Mouse (Mus musculus): ENCODE results near the gene Ap1g2. TPM values are rescaled to one million over a fixed set of nuclear protein-coding genes. Genes with fewer than 3 reads are reported as not detected.

The Ap1g2 gene
- total and polyA plus RNA-seq, 3 experiments: 12.6 to 47.9 TPM; not detected in 1

GRCm38 (mm10) chr14:55065391-55065790, 41.0 kb downstream of the Ap1g2 start:
- H3K9ac ChIP-seq (ENCODE audit: control insufficient read depth, low read depth, low read length, poor library complexity, severe bottlenecking): no peak overlapping the region

GRCm38 (mm10) chr14:55064481-55065370, 41.7 kb downstream of the Ap1g2 start:
- H3K79me2 ChIP-seq (ENCODE audit: control insufficient read depth, insufficient read depth, low read length, poor library complexity): no peaks in the 10 kb centered on the region
- peaks cover 0 to 8% of the 10 kb centered on the region in 2 experiments; a peak in 3 of 4 replicates for H3K4me1 ChIP-seq (ENCODE audit: control insufficient read depth in 1 of 2, insufficient read depth in 2 of 2, low read length in 2 of 2)
- H3K36me3 ChIP-seq (ENCODE audit: control insufficient read depth in 1 of 2, insufficient read depth in 2 of 2, low read length in 2 of 2): peaks cover 0 to 7% of the 10 kb centered on the region in 2 experiments; a peak in 2 of 4 replicates
- no peaks in the 10 kb centered on the region for H3K9me3 ChIP-seq (replicated peaks; ENCODE audit: insufficient read depth, low read length)
- TF ChIP-seq NRF1 (IDR thresholded peaks at IDR 0.05; ENCODE audit: insufficient read depth, low read depth, low read length, poor library complexity, severe bottlenecking) (no peak), TBP (IDR thresholded peaks at IDR 0.05; ENCODE audit: low read depth, low read length) (no peak), ZNF384 (IDR thresholded peaks at IDR 0.05; ENCODE audit: low read depth, low read length) (no peak), USF2 (IDR thresholded peaks at IDR 0.05; ENCODE audit: borderline replicate concordance in 1 of 2, insufficient read depth in 1 of 2, low read depth in 1 of 2, low read length in 2 of 2) (no peak)
- H3K9ac ChIP-seq (ENCODE audit: control insufficient read depth, low read depth, low read length, poor library complexity, severe bottlenecking): no peak overlapping the region
- no peak for DNase-seq (ENCODE audit: low read depth, low spot score)
- no peak overlapping the region for H3K4me3 ChIP-seq (ENCODE audit: control insufficient read depth in 1 of 2, insufficient read depth in 1 of 2, low read depth in 2 of 2, low read length in 2 of 2)
- no peaks in the 10 kb centered on the region for H3K27me3 ChIP-seq (ENCODE audit: control insufficient read depth in 1 of 2, insufficient read depth in 2 of 2, low read length in 2 of 2)
- H3K27ac ChIP-seq (ENCODE audit: control insufficient read depth, low read depth, low read length): no peak overlapping the region

More at GRCm38 (mm10) chr14:55065391-55065790, 41.0 kb downstream of the Ap1g2 start:
- peaks cover 0 to 8% of the 10 kb centered on the region in 2 experiments; a peak in 3 of 4 replicates for H3K4me1 ChIP-seq (ENCODE audit: control insufficient read depth in 1 of 2, insufficient read depth in 2 of 2, low read length in 2 of 2)
- H3K79me2 ChIP-seq (ENCODE audit: control insufficient read depth, insufficient read depth, low read length, poor library complexity): no peaks in the 10 kb centered on the region
- no peak overlapping the region for H3K4me3 ChIP-seq (ENCODE audit: control insufficient read depth in 1 of 2, insufficient read depth in 1 of 2, low read depth in 2 of 2, low read length in 2 of 2)
- TF ChIP-seq GATA1 (IDR thresholded peaks at IDR 0.05; ENCODE audit: low read depth, low read length) (no peak), TBP (IDR thresholded peaks at IDR 0.05; ENCODE audit: low read depth, low read length) (no peak), RAD21 (IDR thresholded peaks at IDR 0.05; ENCODE audit: low read depth, low read length) (no peak), NELFE (IDR thresholded peaks at IDR 0.05; ENCODE audit: low read depth, low read length) (no peak), ZC3H11A (IDR thresholded peaks at IDR 0.05; ENCODE audit: low read depth, low read length) (no peak), NRF1 (IDR thresholded peaks at IDR 0.05; ENCODE audit: insufficient read depth, low read depth, low read length, poor library complexity, severe bottlenecking) (no peak), RCOR1 (IDR thresholded peaks at IDR 0.05; ENCODE audit: low read depth, low read length) (no peak), CHD1 (IDR thresholded peaks at IDR 0.05; ENCODE audit: low read depth, low read length) (no peak), ZMIZ1 (IDR thresholded peaks at IDR 0.05; ENCODE audit: low read depth, low read length) (no peak), POLR2AphosphoS2 (IDR thresholded peaks at IDR 0.05; ENCODE audit: low read length) (no peak), SIN3A (IDR thresholded peaks at IDR 0.05; ENCODE audit: low read length) (no peak), CTCF (IDR thresholded peaks at IDR 0.05 in 2 of 3, conservative IDR thresholded peaks at IDR 0.05 in 1 of 3; ENCODE audit: control insufficient read depth in 1 of 3, insufficient read depth in 1 of 3, low read depth in 2 of 3, low read length in 3 of 3, poor library complexity in 1 of 3, severe bottlenecking in 1 of 3) (no peak), BHLHE40 (IDR thresholded peaks at IDR 0.05; ENCODE audit: borderline replicate concordance, low read depth, low read length) (no peak), USF1 (IDR thresholded peaks at IDR 0.05; ENCODE audit: low read depth, low read length) (no peak), MAX (IDR thresholded peaks at IDR 0.05; ENCODE audit: low read length) (no peak), MEF2A (IDR thresholded peaks at IDR 0.05; ENCODE audit: extremely low read depth, insufficient replicate concordance, low read depth, low read length, poor library complexity, severe bottlenecking) (no peak), EP300 (IDR thresholded peaks at IDR 0.05; ENCODE audit: low read depth in 1 of 2, low read length in 2 of 2) (no peak)
- H3K27me3 ChIP-seq (ENCODE audit: control insufficient read depth in 1 of 2, insufficient read depth in 2 of 2, low read length in 2 of 2): no peaks in the 10 kb centered on the region
- H3K36me3 ChIP-seq (ENCODE audit: control insufficient read depth in 1 of 2, insufficient read depth in 2 of 2, low read length in 2 of 2): peaks cover 0 to 7% of the 10 kb centered on the region in 2 experiments; a peak in 2 of 4 replicates
- no peaks in the 10 kb centered on the region for H3K9me3 ChIP-seq (replicated peaks; ENCODE audit: insufficient read depth, low read length)
- no peak overlapping the region for H3K27ac ChIP-seq (ENCODE audit: control insufficient read depth, low read depth, low read length)
- DNase-seq (ENCODE audit: low read depth, low spot score): no peak
